35 mouse cellular contexts compared by ENCODE assay signal in genomic region chr13:31196546-31196945, GRCm38 (mm10).
"Had no signal": no experiment of that assay in that cellular context is flagged by ENCODE, and none has a peak within 500 bp of the region (broad histone marks: within the 10 kb centered on the region; RNA-seq: fewer than 3 reads in every experiment).

No protein-coding gene starts in this region.

- H3K27me3 ChIP-seq: heart, embryonic 12.5 days; heart, embryonic 15.5 days; hindbrain, embryonic 12.5 days; hindbrain, embryonic 13.5 days; hindbrain, embryonic 15.5 days; intestine, embryonic 15.5 days; kidney, embryonic 15.5 days had no signal

- H3K4me3 ChIP-seq: heart, embryonic 10.5 days; heart, embryonic 12.5 days; heart, embryonic 13.5 days; heart, embryonic 15.5 days; hindbrain, embryonic 10.5 days; hindbrain, embryonic 12.5 days; hindbrain, embryonic 13.5 days; hindbrain, embryonic 15.5 days; intestine, embryonic 15.5 days; kidney, embryonic 15.5 days; layer of hippocampus, adult 2 months had no signal

- H3K4me1 ChIP-seq: heart, embryonic 10.5 days; heart, embryonic 12.5 days; heart, embryonic 13.5 days; heart, embryonic 15.5 days; hindbrain, embryonic 10.5 days; hindbrain, embryonic 12.5 days; hindbrain, embryonic 13.5 days; hindbrain, embryonic 15.5 days; intestine, embryonic 15.5 days; kidney, embryonic 15.5 days had no signal

- H3K27ac ChIP-seq: heart, embryonic 10.5 days; heart, embryonic 13.5 days; heart, embryonic 15.5 days; hindbrain, embryonic 10.5 days; hindbrain, embryonic 12.5 days; hindbrain, embryonic 13.5 days; hindbrain, embryonic 14.5 days; hindbrain, embryonic 15.5 days; hindbrain, postnatal 0 days; intestine, embryonic 15.5 days; kidney, embryonic 15.5 days; kidney, postnatal 0 days; layer of hippocampus, adult 2 months had no signal

- H3K4me2 ChIP-seq: heart, embryonic 11.5 days; heart, embryonic 12.5 days; heart, embryonic 13.5 days; heart, embryonic 15.5 days; hindbrain, embryonic 12.5 days; hindbrain, embryonic 13.5 days; hindbrain, embryonic 14.5 days; hindbrain, embryonic 15.5 days; intestine, embryonic 15.5 days; kidney, embryonic 15.5 days had no signal

- DNase-seq: heart, postnatal 10 days; heart, postnatal 14 days; heart, postnatal 36 days; heart, postnatal 4 days; kidney, adult 11 months; kidney, adult 18-20 months; kidney, adult 2 months; kidney, adult 8-10 months; kidney, adult 9 months; kidney, postnatal 10 days; kidney, postnatal 14 days; kidney, postnatal 25 days; kidney, postnatal 36 days; kidney, postnatal 4 days; layer of hippocampus, adult 9-11 months; layer of hippocampus, postnatal 36 days had no signal

- H3K9ac ChIP-seq: heart, embryonic 12.5 days; heart, embryonic 13.5 days; heart, embryonic 15.5 days; hindbrain, embryonic 12.5 days; hindbrain, embryonic 13.5 days; hindbrain, embryonic 14.5 days; hindbrain, embryonic 15.5 days; intestine, embryonic 15.5 days; kidney, embryonic 15.5 days had no signal

- ATAC-seq: hindbrain, embryonic 16.5 days; hindbrain, postnatal 0 days; inflammation-experienced regulatory T-cells, adult 6 months; intestine, embryonic 15.5 days; intestine, embryonic 16.5 days; intestine, postnatal 0 days had no signal

- H3K36me3 ChIP-seq: heart, embryonic 10.5 days; heart, embryonic 12.5 days; heart, embryonic 13.5 days; heart, embryonic 15.5 days; hindbrain, embryonic 10.5 days; hindbrain, embryonic 12.5 days; hindbrain, embryonic 13.5 days; hindbrain, embryonic 15.5 days; intestine, embryonic 15.5 days; kidney, embryonic 15.5 days had no signal

- H3K9me3 ChIP-seq: heart, embryonic 10.5 days; heart, embryonic 12.5 days; heart, embryonic 13.5 days; heart, embryonic 15.5 days; hindbrain, embryonic 10.5 days; hindbrain, embryonic 12.5 days; hindbrain, embryonic 13.5 days; hindbrain, embryonic 15.5 days; intestine, embryonic 15.5 days; kidney, embryonic 15.5 days had no signal
